Mouse (Mus musculus) c-Kit-positive CD71-positive TER-119-negative erythroid progenitor cells, embryonic 14.5 days (primary cell): ENCODE data around the gene C330007P06Rik.
A peak's percentile ranks its signal among the peaks of the same experiment; 100 is the strongest.

Experiments used
- DNase-seq: peaks from one replicate; pipeline ENCODE4 v3.0.0-alpha.2; 2013; ENCODE audit warnings: low read depth

C330007P06Rik gene

DNA sequence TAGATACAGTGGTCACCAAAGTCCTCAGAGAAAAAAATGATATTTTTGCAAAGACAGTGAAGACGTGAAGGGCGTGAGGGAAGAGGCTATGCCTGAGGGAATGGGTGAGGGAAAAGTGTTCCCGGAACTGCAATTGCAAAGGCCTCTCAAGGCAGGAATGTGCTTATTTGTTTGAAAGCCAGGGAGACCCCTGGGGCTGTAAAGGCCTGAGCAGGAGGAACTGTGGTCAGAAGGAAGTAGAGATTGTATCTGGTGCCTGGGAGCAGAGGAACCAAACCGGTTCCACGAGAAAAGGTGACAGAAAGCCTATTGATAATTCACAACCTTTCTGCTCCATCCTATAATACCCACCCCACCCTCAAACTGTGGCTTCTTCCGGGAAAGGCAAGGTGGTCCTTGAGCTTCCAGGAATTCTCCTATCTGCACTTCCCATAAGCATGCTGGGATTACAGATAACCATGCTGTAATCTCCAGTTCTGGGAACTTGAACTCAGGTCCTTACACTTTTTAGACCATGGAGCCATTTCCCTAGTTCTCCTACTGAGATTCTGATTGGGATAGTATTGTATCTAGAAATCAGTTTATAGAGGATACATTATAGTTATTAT is 36.7 kb downstream of the C330007P06Rik start:
- peak; percentile 42 for DNase-seq

- peak; percentile 53 for DNase-seq
These were observed 40.4 kb downstream of the C330007P06Rik start for GRCm38 (mm10) chrX:36833397-36834084.

- no peak for DNase-seq
These were observed 42.3 kb downstream of the C330007P06Rik start for GRCm38 (mm10) chrX:36831632-36832031.

- no peak for DNase-seq
These were observed 43.6 kb downstream of the C330007P06Rik start for GRCm38 (mm10) chrX:36830271-36830670.

DNA sequence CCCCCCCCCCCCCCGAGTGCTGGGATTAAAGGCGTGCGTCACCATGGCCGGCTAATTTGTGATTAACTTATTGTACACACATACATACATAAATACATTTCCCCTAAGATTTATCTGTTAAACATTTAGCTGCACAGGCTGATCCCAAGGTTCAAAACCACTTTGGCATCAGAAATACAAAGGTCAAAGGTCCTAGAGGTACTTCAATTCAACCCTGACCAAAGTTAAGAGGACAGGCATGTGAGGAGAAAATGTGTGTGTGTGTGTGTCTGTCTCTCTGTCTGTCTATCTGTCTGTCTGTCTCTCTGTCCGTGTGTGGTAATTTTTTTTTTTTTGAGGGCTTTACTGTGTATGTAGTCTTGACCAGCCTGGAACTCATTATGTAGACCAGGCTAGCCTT is 47.0 kb downstream of the C330007P06Rik start:
- DNase-seq = no peak

DNA sequence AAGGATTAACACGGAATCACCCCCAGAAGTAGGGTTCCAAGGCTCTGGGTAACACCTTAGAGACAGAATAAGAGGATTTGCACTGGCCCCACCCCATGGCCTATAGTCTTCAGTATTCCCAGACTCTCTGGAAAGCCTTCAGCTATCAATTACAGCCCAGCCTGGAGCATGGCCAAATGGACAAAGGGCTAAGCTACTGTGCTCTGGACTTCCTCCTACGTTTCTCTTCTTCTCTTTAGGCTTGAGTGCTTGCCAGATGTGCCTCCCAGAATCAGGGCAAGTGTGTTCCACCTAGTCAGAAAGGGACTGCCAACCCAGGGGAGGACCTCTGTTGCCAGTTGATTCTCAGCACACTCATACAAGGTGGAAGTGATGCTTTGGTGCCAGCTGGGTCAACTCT is 48.9 kb downstream of the C330007P06Rik start:
- DNase-seq = no peak

GRCm38 (mm10) chrX:36823932-36824711 is 49.8 kb downstream of the C330007P06Rik start:
- no peak for DNase-seq

DNA sequence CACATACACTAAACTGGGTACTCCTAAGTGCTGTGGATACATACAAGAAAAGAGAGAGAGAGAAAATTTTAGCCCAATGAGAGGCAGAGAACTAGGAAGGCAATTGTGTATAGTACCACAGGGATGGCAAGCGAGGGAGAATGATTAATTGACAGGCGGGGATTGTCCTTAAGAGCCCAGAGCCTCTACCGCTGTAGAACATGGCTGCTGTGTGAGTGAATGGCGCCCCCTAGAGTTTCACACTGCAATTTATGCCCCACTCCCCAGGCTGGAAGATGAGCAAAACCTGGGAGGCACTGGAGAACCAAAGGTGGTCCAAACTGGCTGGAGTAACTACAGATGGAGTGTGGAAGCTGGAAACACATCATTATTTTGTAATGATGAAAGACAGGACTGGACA is 53.7 kb downstream of the C330007P06Rik start:
- DNase-seq = peak; percentile 44

DNA sequence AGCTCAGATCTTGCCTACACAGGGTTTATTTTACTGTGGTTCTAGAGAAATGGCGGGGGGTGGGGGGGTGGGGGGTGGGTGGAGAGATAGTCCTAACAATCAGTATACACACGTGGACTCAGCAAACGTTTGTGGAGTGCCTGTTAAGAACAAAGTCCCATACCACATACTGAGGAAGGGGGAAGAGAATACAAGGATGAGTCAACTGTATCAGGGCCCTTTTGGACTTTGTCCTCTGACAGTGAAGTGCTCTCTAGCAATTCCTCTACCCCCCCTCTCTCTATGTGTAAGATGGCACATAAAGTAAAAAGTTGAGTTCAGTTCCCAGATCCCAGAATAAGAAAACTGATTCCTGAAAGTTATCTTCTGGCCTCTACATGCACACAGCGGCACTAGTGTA is 54.3 kb downstream of the C330007P06Rik start:
- DNase-seq = no peak

GRCm38 (mm10) chrX:36816953-36817441 is 56.9 kb downstream of the C330007P06Rik start:
- DNase-seq = no peak

GRCm38 (mm10) chrX:36816368-36816899 is 57.5 kb downstream of the C330007P06Rik start:
- DNase-seq = no peak

DNA sequence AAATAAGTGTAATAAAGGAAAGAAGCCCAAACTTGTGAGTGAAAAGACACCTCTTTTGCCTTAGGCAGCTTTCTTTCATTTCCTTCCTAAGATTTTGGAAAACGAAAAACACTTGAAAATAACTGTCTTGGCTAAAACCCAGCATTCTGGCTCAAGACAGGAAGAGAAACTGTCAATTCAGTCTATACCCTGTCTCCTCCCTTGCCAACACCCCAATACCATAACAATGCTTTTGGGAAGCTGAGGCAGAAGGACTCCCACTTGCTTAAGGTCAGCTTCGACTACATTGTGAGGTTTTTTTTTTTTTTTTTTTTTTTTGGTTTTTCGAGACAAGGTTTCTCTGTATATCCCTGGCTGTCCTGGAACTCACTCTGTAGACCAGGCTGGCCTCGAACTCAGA is 58.5 kb downstream of the C330007P06Rik start:
- no peak for DNase-seq

GRCm38 (mm10) chrX:36815022-36815421 is 58.9 kb downstream of the C330007P06Rik start:
- no peak for DNase-seq

DNA sequence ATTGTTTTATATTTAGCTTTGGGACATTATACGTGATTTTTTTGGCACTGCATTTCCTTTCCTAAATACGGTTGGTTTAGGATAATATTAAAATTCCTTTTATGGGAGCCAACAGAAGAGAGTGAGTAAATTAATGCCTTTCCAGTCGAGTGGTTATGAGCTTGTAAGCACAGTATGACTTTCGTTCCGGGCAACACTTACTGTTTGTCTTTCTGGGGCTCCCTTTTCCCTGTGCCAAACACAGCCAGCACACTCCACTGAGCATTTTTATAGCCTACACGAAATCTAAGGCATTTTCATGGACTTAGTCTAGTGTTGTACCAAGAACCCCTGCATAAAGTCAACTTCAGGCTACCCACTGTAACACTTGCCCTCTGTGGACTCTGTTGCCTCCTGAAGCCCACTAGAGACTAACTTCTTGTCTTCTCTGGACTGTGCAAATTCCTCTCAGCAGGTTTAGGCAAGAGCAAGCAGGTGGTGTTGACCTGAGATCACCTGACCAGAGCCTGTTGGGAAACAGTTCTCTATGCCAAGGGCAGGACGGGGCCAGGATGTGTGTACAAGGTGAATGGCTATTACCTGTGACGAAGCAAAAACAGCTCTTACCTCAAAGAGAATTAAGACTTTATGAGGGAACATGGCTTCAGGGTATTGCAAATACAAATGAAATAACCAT is 59.6 kb downstream of the C330007P06Rik start:
- no peak for DNase-seq

DNA sequence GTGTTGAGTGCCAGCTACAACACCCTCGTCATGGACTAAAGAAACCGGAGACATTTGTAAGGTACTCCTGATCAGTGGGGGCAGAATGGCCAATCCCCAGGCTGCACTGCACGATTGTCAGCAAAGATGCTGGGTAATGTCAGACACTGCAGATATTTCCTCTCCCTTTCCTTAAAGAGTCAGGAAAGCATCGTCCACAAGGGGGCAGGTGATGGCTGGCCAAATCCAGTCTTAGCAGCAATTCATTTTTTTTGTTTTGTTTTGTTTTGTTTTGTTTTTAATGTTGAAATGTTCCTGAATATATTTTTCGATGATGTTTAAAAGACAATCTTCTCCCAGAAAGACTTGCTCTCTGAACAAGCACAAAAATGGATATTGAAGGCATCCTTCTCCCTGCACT is 62.5 kb downstream of the C330007P06Rik start:
- DNase-seq = no peak

- no peak for DNase-seq
These were observed 65.6 kb downstream of the C330007P06Rik start for GRCm38 (mm10) chrX:36808318-36808683.

GRCm38 (mm10) chrX:36807360-36808317 is 66.3 kb downstream of the C330007P06Rik start:
- peak; percentile 81 for DNase-seq

DNA sequence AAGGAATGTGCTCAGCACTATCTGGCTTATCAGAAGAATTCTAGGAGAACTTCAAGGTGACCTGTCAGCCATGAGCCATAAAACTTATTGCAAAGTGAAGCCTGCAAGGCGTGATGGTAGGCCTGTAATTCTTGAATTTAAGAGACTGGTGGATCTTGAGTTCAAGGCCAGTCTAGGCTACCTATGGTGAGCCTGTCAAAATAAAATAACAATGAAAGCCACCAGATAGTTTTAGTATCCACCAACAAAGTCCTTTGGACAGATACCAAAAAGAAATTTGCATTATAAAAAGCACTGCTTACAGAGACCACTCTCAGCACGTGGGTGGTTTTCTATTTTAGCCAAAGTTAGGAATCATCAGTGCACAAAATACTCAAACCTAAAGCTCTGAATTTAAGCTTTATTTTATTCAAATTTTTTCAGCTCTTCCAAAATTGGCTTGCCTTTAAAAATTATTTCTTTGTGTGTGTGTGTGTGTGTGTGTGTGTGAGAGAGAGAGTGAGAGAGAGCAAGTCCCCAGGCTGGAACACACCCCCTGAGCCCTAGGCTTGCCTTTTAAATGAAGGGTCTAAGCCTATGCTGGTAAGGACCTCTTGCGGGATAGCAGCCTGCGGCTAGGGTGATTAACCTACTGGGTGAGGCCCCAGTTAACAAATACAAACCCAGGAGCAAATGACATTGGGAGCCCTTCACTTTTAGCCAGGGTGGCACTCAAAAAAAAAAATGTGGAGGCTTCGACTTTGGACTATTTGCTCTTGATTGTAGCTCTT is 68.3 kb downstream of the C330007P06Rik start:
- no peak for DNase-seq

DNA sequence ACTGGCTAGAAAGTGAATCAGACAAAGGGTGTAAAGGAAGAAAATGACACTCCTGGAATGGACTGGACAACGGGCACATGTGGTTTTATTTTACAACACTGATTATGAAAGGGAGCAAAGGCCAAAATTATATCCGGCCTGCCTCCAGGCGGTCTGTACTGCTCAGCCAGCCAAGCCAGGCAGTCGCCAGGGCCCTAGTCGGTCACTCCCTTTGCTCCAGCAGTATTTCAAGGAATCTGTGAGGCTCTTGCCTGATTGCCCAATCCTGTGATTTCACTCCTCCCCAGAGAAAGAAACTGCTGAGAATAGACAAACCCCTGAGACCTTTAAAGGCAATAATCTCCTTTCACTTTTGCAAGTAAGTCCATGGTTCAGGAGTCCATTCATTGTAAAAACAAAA is 69.7 kb downstream of the C330007P06Rik start:
- no peak for DNase-seq

DNA sequence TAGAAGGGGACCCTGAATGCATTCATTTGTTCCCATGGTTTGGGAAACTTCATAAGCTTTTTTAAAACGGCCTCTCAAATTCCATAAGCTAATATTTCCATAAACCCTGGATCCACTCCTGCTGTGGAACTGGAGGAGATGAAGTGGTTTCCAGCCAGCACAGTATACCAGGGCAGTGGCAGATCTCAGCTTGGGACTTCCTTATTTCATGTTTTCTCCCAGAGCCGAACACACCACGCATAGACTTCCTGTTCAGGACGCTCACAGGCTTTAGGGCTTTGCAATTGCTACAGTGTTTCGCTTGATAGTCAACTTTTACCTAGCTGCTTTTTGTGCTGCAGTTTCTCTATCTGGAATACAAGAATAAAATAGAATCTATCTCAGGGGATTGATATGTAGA is 70.7 kb downstream of the C330007P06Rik start:
- DNase-seq = no peak
